Mouse (Mus musculus): ENCODE data around the gene Cdk2ap2. TPM values are rescaled to one million over a fixed set of nuclear protein-coding genes. Genes with fewer than 3 reads are reported as not detected.
"Not testable (repeated sequence)": the region's sequence is repeated elsewhere in the genome, so short reads cannot be mapped to it uniquely, and the experiment has no call there.

Cdk2ap2 gene
- polyA plus RNA-seq (2014; fragmentation: Nextera tagmentation; extraction: Ambion mirVana) = 79.2 and 82.1 TPM in 2 replicates

DNA sequence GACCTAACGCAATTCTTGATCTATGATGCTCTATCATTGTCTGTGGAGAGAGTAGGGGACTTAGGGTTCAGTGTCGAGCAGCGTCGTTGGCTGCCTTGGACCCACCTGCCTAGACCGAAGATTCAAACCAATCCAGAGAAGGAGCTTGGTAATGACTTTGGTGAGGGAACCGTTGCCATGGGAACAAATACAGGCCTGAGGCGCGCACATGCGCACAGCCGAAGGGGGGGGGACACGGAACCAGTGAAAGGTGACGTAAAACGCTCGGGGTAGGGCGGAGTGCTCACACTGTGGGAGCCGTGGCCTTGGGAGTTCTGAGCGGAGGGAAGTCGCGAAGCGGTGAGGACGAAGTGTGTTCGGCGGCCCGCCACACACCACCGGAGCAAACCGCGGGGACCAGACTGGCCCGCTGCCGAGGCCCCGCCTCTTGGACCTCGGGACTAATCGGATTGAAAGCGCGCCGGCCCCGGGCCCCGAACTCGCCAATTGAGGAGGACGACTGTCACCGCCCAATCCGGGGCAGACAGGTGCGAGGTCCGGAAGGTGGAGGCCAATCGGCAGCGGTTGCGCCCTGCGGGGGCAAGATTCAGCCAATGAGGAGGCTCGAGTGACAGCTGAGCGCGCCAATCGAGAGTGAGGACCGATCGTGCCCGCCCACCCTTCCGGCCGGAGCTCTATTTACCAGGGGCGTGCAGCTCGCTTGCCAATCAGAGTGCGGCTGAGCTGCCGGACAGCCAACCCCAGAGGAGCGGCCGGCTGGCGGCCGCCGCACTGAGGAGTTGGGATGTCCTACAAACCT, at the start of gene Cdk2ap2:
Cdk2ap2 (plus strand) TSS at position 541 of the 799 bp plus-strand sequence.
- Histone ChIP-seq H3K36me3 (replicated peaks; ENCODE audit: control insufficient read depth, insufficient read depth) (no peaks in the 10 kb centered on the region), H3K9me3 (ENCODE audit: control insufficient read depth, low read length) (no peaks in the 10 kb centered on the region), H3K4me2 (replicated peaks) (peak within 1 kb of the TSS; percentile 73), H3K4me3 (replicated peaks; ENCODE audit: low read length) (peak within 1 kb of the TSS; percentile 66), H3K27me3 (ENCODE audit: control insufficient read depth, insufficient read depth, low read length) (peaks cover 7% of the 10 kb centered on the region; the same call in 1 of the 2 replicates), H3K27ac (peak within 1 kb of the TSS; percentile 89), H3K4me1 (replicated peaks; ENCODE audit: control insufficient read depth, insufficient read depth, low read length) (peaks cover 45% of the 10 kb centered on the region), H3K9ac (peak within 1 kb of the TSS; percentile 60)
- under 1% methylated on average over 65 of the region's 65 CpGs for WGBS
- peak; percentile 94 for ATAC-seq (ENCODE audit: low FRiP score)
- peak; percentile 99 for DNase-seq (ENCODE audit: low spot score)

DNA sequence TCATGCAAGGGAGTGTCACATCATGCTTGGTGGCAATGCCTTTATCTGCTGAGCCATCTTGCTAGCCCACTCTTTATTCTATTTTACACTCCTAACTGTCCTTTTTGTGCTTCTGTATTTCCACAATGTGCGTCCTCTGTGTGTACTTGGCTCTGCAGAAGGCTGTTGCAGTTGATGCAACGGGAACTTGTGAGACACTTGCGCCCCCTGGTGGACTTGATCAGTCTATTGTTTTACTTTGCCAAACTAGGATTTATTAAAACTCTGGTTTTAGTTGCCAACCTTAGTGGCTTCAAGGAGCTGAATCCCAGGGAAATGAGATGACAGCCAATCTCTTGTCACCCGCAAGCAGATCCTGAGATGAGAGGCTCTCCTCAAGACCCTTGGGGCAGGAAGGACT, 49.1 kb upstream of the Cdk2ap2 start:
- WGBS = 10% methylated on average over 4 of the region's 4 CpGs
- H3K9me3 ChIP-seq (ENCODE audit: control insufficient read depth, low read length) = no peaks in the 10 kb centered on the region
- H3K9ac ChIP-seq = no peak overlapping the region
- ATAC-seq (ENCODE audit: low FRiP score) (no peak), DNase-seq (ENCODE audit: low spot score) (peak; percentile 84)
- no peaks in the 10 kb centered on the region for H3K27me3 ChIP-seq (ENCODE audit: control insufficient read depth, insufficient read depth, low read length)
- H3K4me3 ChIP-seq (replicated peaks; ENCODE audit: low read length) = no peak overlapping the region
- no peak overlapping the region for H3K27ac ChIP-seq
- no peaks in the 10 kb centered on the region for H3K36me3 ChIP-seq (replicated peaks; ENCODE audit: control insufficient read depth, insufficient read depth)
- no peak overlapping the region for H3K4me2 ChIP-seq (replicated peaks)
- H3K4me1 ChIP-seq (replicated peaks; ENCODE audit: control insufficient read depth, insufficient read depth, low read length) = no peaks in the 10 kb centered on the region

DNA sequence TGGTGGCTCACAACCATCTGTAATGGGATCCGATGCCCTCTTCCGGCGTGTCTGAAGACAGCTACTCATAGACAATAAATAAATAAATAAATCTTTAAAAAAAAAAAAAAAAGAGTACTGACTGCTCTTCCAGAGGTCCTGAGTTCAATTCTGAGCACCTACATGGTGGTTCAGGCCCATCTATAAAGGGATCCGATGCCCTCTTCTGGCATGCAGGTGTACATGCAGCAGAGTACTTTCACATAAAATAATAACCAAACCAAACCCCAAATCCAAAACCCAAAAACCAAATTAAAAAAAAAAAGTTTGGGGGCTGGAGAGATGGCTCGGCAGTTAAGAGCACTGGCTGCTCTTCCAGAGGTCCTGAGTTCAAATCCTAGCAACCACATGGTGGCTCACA, 47.9 kb upstream of the Cdk2ap2 start:
- H3K9me3 ChIP-seq (ENCODE audit: control insufficient read depth, low read length); H3K4me3 ChIP-seq (replicated peaks; ENCODE audit: low read length); ATAC-seq (ENCODE audit: low FRiP score); H3K27ac ChIP-seq; H3K4me2 ChIP-seq (replicated peaks); H3K27me3 ChIP-seq (ENCODE audit: control insufficient read depth, insufficient read depth, low read length); H3K36me3 ChIP-seq (replicated peaks; ENCODE audit: control insufficient read depth, insufficient read depth); H3K9ac ChIP-seq; H3K4me1 ChIP-seq (replicated peaks; ENCODE audit: control insufficient read depth, insufficient read depth, low read length); DNase-seq (ENCODE audit: low spot score): not testable (repeated sequence)
- 89% methylated on average over 5 of the region's 5 CpGs for WGBS

DNA sequence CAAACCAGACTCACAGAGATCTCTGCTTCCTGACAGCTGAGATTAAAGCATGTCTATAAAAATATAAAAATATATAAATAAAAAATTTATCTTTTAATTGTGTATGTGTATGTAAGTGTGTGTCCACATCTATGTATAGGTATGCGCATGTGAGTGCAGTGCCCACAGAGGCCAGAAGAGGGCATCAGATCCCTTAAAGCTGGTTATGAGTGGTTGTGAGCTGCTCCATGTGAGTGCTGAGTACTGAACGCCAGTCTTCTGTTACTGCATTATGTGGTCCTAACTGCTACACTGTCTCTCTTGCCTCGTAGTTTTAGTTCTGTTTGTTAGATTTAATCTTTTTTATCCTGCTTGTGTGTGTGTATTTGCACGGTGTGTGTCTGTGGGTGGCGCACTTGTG, 46.0 kb upstream of the Cdk2ap2 start:
- WGBS = 96% methylated on average over 5 of the region's 5 CpGs

DNA sequence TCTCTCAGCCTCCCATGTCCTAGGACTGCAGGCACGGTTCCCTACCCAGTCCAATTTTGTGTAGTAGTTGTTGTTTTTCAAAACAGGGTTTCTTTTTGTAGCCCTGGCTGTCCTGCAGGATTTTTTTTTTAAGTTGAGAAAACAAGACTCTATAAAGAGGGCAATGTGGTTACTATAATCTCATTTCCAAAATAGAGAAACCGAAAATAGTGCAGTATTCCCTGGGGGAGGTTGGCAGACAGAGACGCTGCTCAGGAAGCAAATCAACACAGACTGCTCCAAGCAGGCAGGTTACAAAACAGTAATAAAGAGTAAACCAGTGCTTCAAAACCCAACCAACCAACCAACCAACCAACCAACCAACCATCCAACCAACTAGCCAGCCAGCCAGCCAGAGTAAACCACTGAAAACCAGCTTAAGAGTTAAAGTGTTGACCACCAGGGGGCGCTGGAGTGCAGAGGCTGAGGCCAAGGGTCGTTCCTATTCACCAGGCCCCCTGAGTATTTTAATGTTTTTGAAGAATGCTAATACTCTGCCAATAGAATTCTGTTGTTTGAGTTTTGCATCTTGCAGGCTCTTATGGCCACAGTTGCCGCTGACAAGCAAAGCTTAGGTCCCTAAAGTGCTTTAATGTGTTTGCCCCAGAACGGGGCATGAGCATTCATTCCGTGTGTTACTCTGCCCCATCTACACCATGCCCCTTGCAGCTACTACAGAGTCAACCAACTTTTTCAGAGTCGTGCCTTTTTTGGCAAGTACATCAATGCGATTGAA, 45.1 kb upstream of the Cdk2ap2 start:
- DNase-seq (ENCODE audit: low spot score) (peak; percentile 65), ATAC-seq (ENCODE audit: low FRiP score) (no peak)
- no peak overlapping the region for H3K4me3 ChIP-seq (replicated peaks; ENCODE audit: low read length)
- H3K27me3 ChIP-seq (ENCODE audit: control insufficient read depth, insufficient read depth, low read length) = no peaks in the 10 kb centered on the region
- H3K4me1 ChIP-seq (replicated peaks; ENCODE audit: control insufficient read depth, insufficient read depth, low read length) = no peaks in the 10 kb centered on the region
- H3K36me3 ChIP-seq (replicated peaks; ENCODE audit: control insufficient read depth, insufficient read depth) = no peaks in the 10 kb centered on the region
- no peak overlapping the region for H3K9ac ChIP-seq
- H3K4me2 ChIP-seq (replicated peaks) = no peak overlapping the region
- WGBS = 56% methylated on average over 10 of the region's 10 CpGs
- H3K9me3 ChIP-seq (ENCODE audit: control insufficient read depth, low read length) = no peaks in the 10 kb centered on the region
- no peak overlapping the region for H3K27ac ChIP-seq

More for the DNA sequence above, 46.0 kb upstream of the Cdk2ap2 start:
- H3K4me2 ChIP-seq (replicated peaks) = no peak overlapping the region
- no peak overlapping the region for H3K4me3 ChIP-seq (replicated peaks; ENCODE audit: low read length)
- no peak for ATAC-seq (ENCODE audit: low FRiP score)
- H3K36me3 ChIP-seq (replicated peaks; ENCODE audit: control insufficient read depth, insufficient read depth) = no peaks in the 10 kb centered on the region
- no peaks in the 10 kb centered on the region for H3K27me3 ChIP-seq (ENCODE audit: control insufficient read depth, insufficient read depth, low read length)
- H3K9ac ChIP-seq = no peak overlapping the region
- DNase-seq (ENCODE audit: low spot score) = no peak
- H3K4me1 ChIP-seq (replicated peaks; ENCODE audit: control insufficient read depth, insufficient read depth, low read length) = no peaks in the 10 kb centered on the region
- H3K9me3 ChIP-seq (ENCODE audit: control insufficient read depth, low read length) = no peaks in the 10 kb centered on the region
- H3K27ac ChIP-seq = no peak overlapping the region

DNA sequence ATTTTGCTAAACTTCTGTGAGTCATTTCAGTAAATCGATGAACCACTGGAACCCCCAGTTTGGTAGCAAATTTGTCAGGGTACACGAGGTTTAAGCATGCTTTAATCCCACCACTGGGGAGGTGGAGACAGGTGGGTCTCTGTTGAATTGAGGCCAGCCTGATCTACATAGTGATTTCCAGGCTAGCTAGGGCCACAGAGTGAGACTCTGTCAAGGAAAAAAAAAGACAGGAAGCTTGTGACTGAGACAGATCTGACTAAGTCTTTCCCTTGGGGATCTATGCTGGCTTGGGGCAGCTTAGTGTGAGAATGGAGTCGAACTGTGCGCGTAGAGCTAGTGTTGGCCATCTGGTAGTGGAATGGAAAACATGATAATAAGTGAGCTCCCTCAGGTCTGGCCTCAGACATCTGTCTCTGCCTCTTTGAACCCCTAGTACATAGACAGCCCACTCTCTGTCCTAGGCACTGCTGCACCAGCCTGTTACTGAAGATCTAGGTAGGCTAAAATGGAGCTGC, 44.4 kb upstream of the Cdk2ap2 start:
- H3K4me1 ChIP-seq (replicated peaks; ENCODE audit: control insufficient read depth, insufficient read depth, low read length) = no peaks in the 10 kb centered on the region
- no peak overlapping the region for H3K4me2 ChIP-seq (replicated peaks)
- WGBS = 71% methylated on average over 5 of the region's 5 CpGs
- no peaks in the 10 kb centered on the region for H3K9me3 ChIP-seq (ENCODE audit: control insufficient read depth, low read length)
- H3K4me3 ChIP-seq (replicated peaks; ENCODE audit: low read length) = no peak overlapping the region
- H3K27me3 ChIP-seq (ENCODE audit: control insufficient read depth, insufficient read depth, low read length) = no peaks in the 10 kb centered on the region
- H3K36me3 ChIP-seq (replicated peaks; ENCODE audit: control insufficient read depth, insufficient read depth) = no peaks in the 10 kb centered on the region
- DNase-seq (ENCODE audit: low spot score) (no peak), ATAC-seq (ENCODE audit: low FRiP score) (no peak)
- H3K9ac ChIP-seq = no peak overlapping the region
- no peak overlapping the region for H3K27ac ChIP-seq

DNA sequence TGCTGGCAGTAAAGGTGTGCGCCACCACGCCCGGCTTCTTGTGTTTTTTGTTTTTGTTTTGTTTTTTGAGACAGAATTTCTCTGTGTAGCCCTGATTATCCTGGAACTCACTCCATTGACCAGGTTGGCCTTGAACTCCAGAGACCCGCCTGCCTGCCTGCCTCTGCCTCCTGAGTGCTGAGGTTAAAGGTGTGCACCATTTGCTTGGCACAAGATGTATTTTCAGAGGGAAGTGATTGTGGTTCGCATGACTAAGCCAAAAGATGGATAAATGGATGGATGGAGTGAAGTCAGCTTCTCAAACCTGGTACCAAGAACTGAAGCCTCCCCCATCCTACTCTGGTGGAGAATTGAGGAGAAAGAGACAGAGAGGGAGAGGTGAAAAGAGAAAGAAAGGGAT, 42.4 kb upstream of the Cdk2ap2 start:
- Histone ChIP-seq H3K4me1 (replicated peaks; ENCODE audit: control insufficient read depth, insufficient read depth, low read length) (no peaks in the 10 kb centered on the region), H3K4me3 (replicated peaks; ENCODE audit: low read length) (no peak overlapping the region), H3K27me3 (ENCODE audit: control insufficient read depth, insufficient read depth, low read length) (no peaks in the 10 kb centered on the region), H3K4me2 (replicated peaks) (no peak overlapping the region), H3K9ac (no peak overlapping the region), H3K27ac (no peak overlapping the region), H3K9me3 (ENCODE audit: control insufficient read depth, low read length) (no peaks in the 10 kb centered on the region), H3K36me3 (replicated peaks; ENCODE audit: control insufficient read depth, insufficient read depth) (no peaks in the 10 kb centered on the region)
- ATAC-seq (ENCODE audit: low FRiP score) = no peak
- DNase-seq (ENCODE audit: low spot score) = no peak
- WGBS = 89% methylated on average over 5 of the region's 5 CpGs

DNA sequence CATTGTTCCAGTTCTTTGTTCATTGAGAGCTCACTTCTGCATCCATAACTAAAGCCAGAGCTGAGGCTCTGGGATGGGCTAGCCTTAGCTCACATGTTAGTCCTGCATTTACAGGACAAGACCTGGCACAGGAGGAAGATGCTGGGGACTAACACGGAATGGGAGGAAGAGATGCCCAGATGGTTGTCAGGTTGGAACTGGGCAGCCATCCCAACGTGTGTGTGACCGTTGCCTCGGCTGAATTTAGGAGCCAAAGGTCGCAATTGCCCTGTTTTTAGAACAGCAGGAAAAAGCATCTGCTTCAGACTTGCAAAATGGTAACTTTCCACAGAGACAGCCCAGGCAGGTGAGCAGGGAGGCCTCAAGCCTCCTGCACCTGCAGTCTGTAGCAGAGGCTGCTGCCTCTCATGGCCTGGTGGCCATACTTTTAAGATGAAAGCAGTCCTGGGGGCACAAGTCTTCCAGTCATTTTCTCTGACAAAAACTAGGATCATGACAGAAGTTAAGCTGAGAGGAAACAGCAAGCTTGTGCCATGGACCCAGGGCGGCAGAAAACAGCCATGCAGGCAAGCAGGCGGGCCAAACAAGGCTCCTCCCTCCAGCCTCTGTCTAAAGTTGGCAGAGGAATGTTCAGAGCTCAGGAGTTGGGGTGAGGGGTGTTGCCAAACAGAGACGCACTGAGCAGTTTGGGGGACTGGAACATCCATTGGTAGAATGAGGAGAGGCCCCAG, 41.6 kb upstream of the Cdk2ap2 start:
- Histone ChIP-seq H3K27me3 (ENCODE audit: control insufficient read depth, insufficient read depth, low read length) (no peaks in the 10 kb centered on the region), H3K27ac (no peak overlapping the region), H3K4me1 (replicated peaks; ENCODE audit: control insufficient read depth, insufficient read depth, low read length) (no peaks in the 10 kb centered on the region), H3K4me3 (replicated peaks; ENCODE audit: low read length) (no peak overlapping the region), H3K9me3 (ENCODE audit: control insufficient read depth, low read length) (no peaks in the 10 kb centered on the region), H3K9ac (no peak overlapping the region), H3K4me2 (replicated peaks) (no peak overlapping the region), H3K36me3 (replicated peaks; ENCODE audit: control insufficient read depth, insufficient read depth) (no peaks in the 10 kb centered on the region)
- 78% methylated on average over 8 of the region's 8 CpGs for WGBS
- no peak for ATAC-seq (ENCODE audit: low FRiP score)
- DNase-seq (ENCODE audit: low spot score) = no peak

Measured in hindbrain, embryonic 14.5 days (tissue).